Mouse (Mus musculus) urinary bladder, postnatal 4 days (tissue): ENCODE measurements around the gene Rad50.

Source experiments
- DNase-seq, 2 experiments: peaks; one replicate each; pipeline ENCODE4 v3.0.0; 2021 to 2022; ENCODE audit warnings: low spot score in 2 of 2

Gene Rad50

GRCm38 (mm10) chr11:53634556-53634955 is 72.6 kb downstream of the Rad50 start, which contains the start of gene Il13:
TSS of gene Il13 (minus strand) at chr11:53634702.
- no peak for DNase-seq

- no peak for DNase-seq
These were observed 73.5 kb downstream of the Rad50 start for GRCm38 (mm10) chr11:53633644-53634043.

GRCm38 (mm10) chr11:53632122-53632733 is 74.9 kb downstream of the Rad50 start:
- DNase-seq, result no peak

- DNase-seq, result peak; percentile 37 to 79
These were observed 79.3 kb downstream of the Rad50 start for GRCm38 (mm10) chr11:53627859-53628258.

- no peak for DNase-seq
These were observed 80.2 kb downstream of the Rad50 start for GRCm38 (mm10) chr11:53626802-53627373.

- DNase-seq, result no peak
These were observed 83.0 kb downstream of the Rad50 start for GRCm38 (mm10) chr11:53624124-53624523.

GRCm38 (mm10) chr11:53623573-53623972 is 83.5 kb downstream of the Rad50 start:
- no peak for DNase-seq

- DNase-seq, result no peak
These were observed 84.7 kb downstream of the Rad50 start for GRCm38 (mm10) chr11:53622440-53622806.

- DNase-seq, result no peak
These were observed 85.3 kb downstream of the Rad50 start for GRCm38 (mm10) chr11:53621582-53622439.

- no peak for DNase-seq
These were observed 87.0 kb downstream of the Rad50 start for GRCm38 (mm10) chr11:53620094-53620493.

GRCm38 (mm10) chr11:53619428-53619827 is 87.7 kb downstream of the Rad50 start:
- DNase-seq, result no peak

- DNase-seq, result no peak
These were observed 88.4 kb downstream of the Rad50 start, which contains the start of gene Il4 for GRCm38 (mm10) chr11:53618619-53619198. TSS of gene Il4 (minus strand) at chr11:53618669.

- DNase-seq, result no peak
These were observed 89.5 kb downstream of the Rad50 start for GRCm38 (mm10) chr11:53617562-53618109.

- DNase-seq, result no peak
These were observed 90.2 kb downstream of the Rad50 start for GRCm38 (mm10) chr11:53616748-53617558.

- DNase-seq, result no peak
These were observed 91.5 kb downstream of the Rad50 start for GRCm38 (mm10) chr11:53615575-53615974.

GRCm38 (mm10) chr11:53615172-53615571 is 91.9 kb downstream of the Rad50 start:
- DNase-seq, result no peak

GRCm38 (mm10) chr11:53609672-53610071 is 97.4 kb downstream of the Rad50 start:
- no peak for DNase-seq

GRCm38 (mm10) chr11:53609231-53609630 is 97.9 kb downstream of the Rad50 start:
- no peak for DNase-seq

- no peak for DNase-seq
These were observed 101.5 kb downstream of the Rad50 start for GRCm38 (mm10) chr11:53605609-53606008.

GRCm38 (mm10) chr11:53604983-53605382 is 102.1 kb downstream of the Rad50 start:
- DNase-seq, result no peak
